Mouse (Mus musculus): ENCODE results near the gene Gm6408.
"Not testable (repeated sequence)": the region's sequence is repeated elsewhere in the genome, so short reads cannot be mapped to it uniquely, and the experiment has no call there.

The Gm6408 gene

DNA sequence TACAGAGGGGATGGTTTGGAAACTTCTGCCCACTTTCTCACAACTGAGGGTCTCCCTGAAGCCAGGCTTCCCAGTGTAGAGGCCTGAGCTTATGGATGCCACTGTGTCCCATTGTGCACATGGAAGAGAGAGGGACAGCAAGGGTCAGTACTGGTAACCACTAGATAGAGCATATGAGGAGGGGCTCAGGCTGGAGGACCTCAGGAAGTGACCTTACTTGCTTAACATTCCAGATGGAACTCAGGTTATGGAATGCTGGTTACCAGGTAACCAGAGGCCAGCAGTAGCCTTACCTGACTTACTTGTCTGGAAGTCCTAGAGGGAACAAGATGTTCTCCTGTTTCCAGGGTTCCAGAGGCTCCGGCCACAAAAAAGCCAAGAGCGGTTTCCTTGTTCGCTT is at the start of gene Gm6408:
Gene Gm6408, plus strand, starts transcription at position 301 of the 400 bp plus-strand sequence.
- not testable (repeated sequence) for DNase-seq

DNA sequence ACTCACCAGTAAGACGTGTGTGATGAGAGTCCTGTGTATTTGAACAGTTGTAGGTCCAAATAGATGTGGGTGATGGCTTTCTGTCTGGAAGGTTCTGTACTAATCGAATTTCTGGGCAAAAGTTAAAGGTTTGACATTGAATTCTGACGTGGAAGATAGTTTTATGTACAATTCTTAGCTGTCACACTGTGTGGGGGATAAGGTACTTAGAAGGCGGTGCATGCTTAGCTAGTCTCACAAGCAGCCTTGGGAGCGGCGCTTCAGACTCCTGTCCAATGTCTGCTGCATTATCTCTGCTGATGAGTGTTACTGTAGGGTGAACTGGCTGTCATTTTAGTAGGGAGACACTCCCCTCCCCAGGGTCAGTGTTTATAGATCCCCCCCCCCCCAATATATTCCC is 49.3 kb upstream of the Gm6408 start:
- no peak for DNase-seq

DNA sequence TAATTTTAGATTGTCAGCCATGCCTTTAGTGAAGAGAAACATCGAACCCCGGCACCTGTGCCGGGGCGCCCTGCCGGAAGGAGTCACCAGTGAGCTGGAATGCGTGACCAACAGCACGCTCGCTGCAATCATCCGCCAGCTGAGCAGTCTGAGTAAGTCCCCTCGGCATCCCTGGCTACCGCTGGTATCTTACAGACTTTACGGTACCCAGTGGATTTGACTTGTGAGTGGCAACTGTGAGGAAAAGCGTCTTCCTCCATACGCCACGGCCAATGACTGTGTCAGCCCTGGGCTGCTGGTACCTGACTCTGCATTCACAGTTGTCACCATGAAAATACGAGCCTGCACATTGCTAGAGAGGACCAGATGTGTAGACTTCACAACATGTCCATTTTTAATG is 46.4 kb upstream of the Gm6408 start:
- no peak for DNase-seq

DNA sequence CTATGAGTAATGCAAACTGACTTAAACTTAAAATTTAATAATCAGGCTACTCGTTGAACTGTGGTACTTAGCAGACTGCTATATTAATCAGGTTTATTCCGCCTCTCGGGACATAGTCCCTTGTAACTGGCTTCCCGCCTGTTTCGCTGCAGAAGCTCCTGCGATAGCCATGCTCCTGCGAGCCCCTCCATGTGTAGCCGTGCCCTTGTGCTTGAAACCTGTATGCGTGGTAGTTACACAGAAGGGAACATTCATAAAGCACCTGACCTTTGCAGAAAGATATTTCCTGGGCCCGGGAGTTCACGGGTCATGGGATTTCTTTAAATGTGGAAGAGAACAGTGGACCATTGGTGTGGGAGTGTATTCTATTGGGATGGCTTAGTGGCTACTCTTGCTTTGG is 45.0 kb upstream of the Gm6408 start:
- DNase-seq, result no peak

DNA sequence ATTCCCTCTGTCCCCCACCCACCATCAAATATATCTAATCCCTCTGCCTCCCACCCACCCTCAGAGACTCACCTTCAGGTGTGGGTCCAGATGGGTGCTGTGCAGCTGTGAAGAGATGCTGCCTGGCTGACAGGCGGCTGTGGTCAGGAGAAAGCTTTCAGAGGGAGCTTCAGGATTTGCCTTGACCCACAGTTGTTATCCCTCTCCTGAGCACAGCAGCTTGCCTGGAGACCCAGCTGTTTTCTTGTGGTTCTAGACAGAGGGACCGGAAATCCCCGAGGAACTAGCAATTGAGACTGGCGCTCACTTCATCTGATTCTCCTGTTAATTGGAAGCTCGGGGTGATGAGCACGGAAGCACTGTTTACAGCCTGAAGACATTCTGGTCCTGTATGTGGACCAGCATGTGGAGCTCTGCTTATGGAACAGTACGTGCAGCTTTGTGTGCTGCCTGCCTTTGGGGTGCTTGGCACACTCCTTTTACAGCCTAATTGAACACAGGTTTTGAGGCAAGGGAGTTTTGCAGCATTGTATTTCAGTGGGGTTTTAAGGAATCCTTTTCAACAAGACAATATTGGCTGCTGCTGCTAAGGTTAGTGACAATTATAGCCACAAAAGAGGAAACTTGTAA is 42.5 kb upstream of the Gm6408 start:
- DNase-seq, result no peak

DNA sequence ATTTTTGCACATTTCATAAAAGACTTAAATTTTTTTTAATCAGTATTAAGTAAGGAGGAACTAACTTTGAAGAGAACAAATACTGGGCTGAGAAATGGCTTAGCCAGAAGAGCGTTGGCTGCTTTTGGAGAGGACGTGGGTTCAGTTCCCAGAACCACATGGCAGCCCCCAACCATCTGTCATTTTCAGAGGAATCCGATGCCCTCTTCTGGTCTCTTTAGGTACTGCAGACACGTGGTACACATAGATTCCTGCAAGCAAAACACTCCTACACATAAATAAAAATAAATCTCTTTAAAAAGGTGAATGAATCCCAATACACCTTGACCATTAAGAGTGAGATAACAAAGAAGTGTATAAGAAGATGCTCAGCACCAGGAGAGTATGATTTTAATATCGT is 41.5 kb upstream of the Gm6408 start:
- no peak for DNase-seq

DNA sequence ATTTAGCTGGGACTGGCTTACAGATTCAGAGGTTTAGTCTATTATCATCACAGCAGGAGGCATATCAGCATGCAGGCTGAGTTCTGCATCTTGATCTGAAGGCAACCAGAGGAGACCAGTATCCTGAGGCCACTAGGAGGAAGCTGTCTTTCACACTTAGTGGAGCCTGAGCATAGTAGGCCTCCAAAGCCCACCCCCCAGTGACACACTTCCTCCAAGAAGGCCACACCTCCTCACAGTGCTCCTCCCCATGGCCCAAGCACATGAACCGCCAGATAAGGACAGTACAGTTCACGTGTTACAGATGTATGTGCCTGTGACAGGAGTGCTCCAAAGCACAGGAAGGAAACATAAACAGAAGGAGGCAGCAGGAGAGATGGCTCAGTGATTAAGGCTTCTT is 39.0 kb upstream of the Gm6408 start:
- no peak for DNase-seq

DNA sequence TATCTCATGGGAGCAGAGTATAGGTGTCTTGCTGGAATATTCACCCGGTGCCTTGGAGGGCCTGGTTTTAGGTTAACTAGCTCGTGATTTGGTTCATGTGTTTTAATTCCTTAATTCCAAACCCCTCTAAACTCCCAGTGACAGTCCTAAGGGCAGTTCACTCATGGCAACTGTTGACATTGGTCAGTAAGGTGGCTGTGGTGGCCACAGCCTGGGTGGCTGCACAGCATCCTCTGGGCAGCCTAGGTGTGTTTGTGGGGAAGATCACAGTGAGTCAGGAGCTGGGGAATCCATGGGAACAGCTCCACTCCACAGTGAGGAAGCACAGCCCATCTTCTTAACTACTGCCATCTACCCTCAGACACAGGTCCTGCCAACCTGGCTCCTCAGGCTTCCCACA is 35.1 kb upstream of the Gm6408 start:
- DNase-seq, result peak; percentile 13

DNA sequence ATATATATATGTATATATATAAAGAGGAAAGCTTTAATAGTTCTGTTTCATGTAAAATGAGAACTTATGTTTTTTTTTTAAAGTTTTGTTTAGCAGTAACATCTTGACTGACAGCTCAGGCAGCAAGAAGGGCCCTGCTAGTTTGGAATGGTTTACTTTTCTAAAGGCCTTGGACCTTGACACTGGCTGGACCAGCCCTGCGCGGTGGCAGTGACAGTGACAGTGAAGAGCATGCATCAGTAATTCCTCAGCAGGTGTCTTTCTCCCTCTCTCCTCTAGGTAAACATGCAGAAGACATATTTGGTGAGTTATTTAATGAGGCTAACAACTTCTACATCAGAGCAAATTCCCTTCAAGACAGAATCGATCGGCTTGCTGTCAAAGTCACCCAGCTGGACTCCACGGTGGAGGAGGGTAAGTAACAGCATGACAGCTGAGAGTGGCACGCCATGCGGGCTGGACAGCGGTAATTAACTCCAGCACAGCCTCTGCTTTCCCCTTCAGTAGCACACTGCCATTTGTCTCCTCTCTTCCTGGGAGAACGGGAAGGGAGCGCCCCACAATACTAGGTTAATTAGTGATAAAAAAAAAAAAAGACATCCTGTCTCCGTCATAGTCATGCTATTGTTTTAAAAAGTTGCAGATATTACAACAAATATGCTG is 30.0 kb upstream of the Gm6408 start:
- peak; percentile 19 for DNase-seq

DNA sequence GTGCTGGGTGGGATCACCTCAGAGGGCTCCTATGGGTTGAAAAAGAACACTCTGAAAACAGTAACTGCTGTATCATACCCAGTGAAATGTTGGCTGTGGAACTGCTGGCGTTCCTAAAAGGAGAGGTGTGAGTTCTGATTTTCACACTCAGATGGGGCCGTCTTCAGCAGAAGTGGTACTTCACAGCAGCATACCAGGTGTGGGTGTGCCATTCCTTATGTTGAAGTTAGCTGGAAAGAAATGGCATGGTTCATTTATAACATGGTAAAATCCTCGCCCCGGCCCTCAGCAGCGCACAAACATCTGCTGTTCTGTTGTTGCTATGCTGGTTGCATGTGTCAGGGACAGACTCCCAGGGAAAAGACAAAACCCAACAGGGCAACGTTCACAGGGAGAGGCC is 28.2 kb upstream of the Gm6408 start:
- DNase-seq, result no peak

DNA sequence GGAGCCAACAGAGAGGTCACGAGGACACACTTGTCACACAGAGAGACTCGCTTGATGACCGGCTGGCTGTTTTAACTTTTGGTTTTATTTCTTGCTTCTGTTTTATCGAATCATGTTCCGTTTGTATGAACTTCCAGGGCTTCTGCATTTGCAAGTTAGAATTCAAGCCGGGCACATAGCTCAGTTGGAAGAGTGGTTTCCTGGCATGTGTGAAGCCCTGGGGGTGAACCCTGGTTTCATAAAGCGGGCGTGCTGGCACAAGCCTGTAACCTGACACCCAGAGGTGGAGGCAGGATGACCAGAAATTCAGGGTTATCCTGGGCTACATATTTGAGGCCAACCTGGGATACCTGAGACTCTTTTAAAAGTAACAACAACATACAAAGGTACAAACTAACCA is 20.2 kb upstream of the Gm6408 start:
- DNase-seq, result peak; percentile 67

DNA sequence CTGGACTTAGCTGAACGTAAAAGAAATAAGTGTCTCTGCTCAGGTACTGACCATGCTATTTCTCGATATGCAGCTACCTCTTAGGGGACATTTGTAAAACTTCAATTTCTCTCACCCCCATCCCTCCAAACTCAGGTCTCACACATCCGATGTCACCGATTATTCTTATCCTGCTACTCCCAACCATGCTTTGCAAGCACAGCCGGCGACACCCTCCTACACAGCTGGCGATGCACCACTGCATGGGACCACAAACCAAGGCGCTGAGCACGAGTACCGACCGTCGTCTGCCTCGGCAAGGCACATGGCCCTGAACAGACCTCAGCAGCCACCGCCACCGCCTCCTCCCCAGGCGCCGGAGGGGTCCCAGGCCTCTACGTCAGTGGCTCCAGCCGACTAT is 15.1 kb upstream of the Gm6408 start:
- DNase-seq, result no peak

DNA sequence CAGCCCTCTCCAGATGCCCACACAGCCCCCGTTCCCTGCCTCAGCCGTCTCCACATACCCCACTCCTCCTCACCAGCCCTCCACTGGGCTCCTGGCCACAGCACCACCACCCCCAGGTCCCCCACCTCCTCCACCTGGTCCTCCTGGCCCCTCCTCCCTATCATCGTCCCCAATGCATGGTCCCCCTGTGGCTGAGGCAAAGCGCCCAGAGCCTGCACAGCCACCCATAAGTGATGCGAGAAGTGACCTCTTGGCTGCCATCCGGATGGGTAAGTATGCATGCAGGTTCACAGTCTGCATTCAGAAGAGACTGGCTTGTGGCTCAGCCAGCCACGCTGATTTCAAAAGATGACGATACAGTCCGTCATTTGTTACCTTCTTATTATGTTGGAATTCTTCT is 13.5 kb upstream of the Gm6408 start:
- no peak for DNase-seq

DNA sequence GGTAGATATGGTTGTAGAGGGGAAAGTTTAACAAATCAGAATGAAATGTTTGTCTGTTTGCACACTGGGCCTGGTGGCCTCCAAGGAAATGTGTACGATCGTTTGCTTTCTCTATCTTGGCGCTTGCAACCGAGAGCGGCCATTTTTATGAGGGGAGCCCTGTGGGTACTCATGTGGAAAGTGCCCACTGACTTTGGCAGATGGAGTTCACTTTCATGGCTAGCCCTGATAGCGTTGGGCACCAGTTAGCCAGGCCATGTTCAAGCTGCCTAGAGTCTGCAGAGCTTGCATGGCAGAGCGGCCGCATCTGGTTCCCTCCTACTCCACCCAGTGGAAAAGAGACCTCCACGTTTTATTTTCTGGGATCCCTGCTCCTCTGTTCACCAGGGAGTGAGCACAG is 10.9 kb upstream of the Gm6408 start:
- DNase-seq, result no peak

DNA sequence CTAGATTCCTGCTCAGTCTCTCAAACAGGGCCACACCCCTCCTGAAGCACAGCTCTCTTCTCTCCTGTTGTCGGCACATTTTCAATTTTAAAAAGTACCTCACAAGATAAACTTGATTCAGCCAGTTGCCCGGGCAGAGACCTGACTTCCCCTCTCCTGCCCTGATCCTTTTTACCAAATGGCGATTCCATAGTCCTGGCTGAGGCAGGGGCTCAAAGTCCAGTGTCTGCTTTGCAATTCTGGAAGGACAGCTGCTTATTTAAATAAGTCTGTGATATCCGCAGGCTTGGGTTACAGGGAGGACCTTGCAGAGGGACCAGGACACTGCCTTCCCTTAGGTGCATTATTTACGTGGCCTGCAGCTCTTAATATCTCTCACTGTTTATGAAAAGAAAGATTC is 10.5 kb upstream of the Gm6408 start:
- peak; percentile 29 for DNase-seq

DNA sequence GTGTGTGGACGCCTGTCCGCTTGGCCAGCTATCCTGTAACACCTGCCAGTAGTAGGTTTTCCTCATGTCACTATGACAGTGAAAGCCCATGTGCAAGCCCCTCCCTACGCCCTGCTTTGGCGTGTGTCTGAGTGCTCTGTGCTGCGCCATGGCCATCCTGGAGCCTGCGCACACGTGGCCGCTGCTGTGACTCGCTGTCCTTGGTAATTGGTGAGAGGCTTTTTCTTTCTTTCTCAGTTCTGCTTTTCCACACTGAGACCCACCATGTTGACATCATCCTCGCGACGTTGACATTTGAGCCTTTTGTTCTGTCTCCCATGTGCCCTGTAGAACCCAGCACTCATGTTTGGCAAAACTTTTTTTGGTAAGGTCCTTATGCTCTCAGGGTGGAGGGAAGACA is 9.9 kb upstream of the Gm6408 start:
- DNase-seq, result no peak

DNA sequence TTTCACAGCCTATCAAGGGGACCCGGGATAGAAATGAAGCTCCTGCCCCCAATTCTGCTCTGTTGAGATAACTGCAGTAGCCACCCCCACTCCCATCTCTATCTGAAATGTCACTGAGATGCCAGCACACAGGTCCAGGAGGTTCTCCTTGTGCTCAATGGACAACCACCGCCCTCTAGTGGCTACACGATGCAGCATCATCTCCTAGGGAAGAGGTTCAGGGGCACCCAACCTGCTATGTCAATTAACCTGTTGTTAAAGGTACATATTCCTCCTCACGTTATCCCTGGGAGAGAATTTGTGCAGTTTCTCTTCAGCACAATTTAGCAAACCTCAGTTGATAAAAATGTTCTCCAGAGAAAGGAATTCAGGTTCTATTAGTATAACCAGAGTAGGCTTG is 2.2 kb upstream of the Gm6408 start:
- DNase-seq, result peak; percentile 44

DNA sequence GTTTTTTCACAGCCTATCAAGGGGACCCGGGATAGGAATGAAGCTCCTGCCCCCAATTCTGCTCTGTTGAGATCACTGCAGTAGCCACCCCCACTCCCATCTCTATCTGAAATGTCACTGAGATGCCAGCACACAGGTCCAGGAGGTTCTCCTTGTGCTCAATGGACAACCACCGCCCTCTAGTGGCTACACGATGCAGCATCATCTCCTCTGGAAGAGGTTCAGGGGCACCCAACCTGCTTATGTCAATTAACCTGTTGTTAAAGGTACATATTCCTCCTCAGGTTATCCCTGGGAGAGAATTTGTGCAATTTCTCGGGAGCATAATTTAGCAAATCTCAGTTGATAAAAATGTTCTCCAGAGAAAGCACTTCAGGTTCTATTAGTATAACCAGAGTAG is 7.2 kb downstream of the Gm6408 start:
- DNase-seq, result peak; percentile 50

DNA sequence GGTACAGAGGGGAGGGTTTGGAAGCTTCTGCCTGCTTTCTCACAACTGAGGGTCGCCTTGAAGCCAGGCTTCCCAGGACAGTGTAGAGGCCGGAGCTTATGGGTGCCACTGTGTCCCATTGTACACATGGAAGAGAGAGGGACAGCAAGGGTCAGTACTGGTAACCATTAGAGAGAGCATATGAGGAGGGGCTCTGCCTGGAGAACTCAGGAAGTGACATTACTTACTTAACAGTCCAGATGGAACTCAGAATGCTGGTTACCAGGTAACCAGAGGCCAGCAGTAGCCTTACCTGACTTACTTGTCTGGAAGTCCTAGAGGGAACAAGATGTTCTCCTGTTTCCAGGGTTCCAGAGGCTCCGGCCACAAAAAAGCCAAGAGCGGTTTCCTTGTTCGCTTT is 9.3 kb downstream of the Gm6408 start, which contains the start of gene Gm6370:
Gene Gm6370, plus strand, starts transcription at position 301 of the 400 bp plus-strand sequence.
- DNase-seq, result not testable (repeated sequence)

DNA sequence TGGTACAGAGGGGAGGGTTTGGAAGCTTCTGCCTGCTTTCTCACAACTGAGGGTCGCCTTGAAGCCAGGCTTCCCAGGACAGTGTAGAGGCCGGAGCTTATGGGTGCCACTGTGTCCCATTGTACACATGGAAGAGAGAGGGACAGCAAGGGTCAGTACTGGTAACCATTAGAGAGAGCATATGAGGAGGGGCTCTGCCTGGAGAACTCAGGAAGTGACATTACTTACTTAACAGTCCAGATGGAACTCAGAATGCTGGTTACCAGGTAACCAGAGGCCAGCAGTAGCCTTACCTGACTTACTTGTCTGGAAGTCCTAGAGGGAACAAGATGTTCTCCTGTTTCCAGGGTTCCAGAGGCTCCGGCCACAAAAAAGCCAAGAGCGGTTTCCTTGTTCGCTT is 20.3 kb downstream of the Gm6408 start, which contains the start of gene 4930449I24Rik:
Gene 4930449I24Rik, plus strand, starts transcription at position 301 of the 400 bp plus-strand sequence.
- DNase-seq, result not testable (repeated sequence)

DNA sequence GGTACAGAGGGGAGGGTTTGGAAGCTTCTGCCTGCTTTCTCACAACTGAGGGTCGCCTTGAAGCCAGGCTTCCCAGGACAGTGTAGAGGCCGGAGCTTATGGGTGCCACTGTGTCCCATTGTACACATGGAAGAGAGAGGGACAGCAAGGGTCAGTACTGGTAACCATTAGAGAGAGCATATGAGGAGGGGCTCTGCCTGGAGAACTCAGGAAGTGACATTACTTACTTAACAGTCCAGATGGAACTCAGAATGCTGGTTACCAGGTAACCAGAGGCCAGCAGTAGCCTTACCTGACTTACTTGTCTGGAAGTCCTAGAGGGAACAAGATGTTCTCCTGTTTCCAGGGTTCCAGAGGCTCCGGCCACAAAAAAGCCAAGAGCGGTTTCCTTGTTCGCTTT is 32.1 kb downstream of the Gm6408 start, which contains the start of gene Gm3402:
Gene Gm3402, plus strand, starts transcription at position 301 of the 400 bp plus-strand sequence.
- DNase-seq, result not testable (repeated sequence)

DNA sequence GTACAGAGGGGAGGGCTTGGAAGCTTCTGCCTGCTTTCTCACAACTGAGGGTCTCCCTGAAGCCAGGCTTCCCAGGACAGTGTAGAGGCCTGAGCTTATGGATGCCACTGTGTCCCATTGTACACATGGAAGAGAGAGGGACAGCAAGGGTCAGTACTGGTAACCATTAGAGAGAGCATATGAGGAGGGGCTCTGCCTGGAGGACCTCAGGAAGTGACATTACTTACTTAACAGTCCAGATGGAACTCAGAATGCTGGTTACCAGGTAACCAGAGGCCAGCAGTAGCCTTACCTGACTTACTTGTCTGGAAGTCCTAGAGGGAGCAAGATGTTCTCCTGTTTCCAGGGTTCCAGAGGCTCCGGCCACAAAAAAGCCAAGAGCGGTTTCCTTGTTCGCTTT is 43.7 kb downstream of the Gm6408 start, which contains the start of gene Gm3404:
Gene Gm3404, plus strand, starts transcription at position 301 of the 400 bp plus-strand sequence.
- not testable (repeated sequence) for DNase-seq

Data from kidney, adult 9 months (tissue).